Mouse (Mus musculus) lung, adult 2 months (tissue): ENCODE results near the gene Ankrd27. TPM values are rescaled to one million over a fixed set of nuclear protein-coding genes. Genes with fewer than 3 reads are reported as not detected.

ENCODE experiments used
- DNase-seq: peaks from one replicate; pipeline ENCODE4 v3.0.0; 2022
- H3K4me1 ChIP-seq: fragments of 200-500 bp; 2 replicates; pipeline ENCODE4 v1.6.1; 2011; ENCODE audit warnings: low read length; ENCODE audit not compliant: control insufficient read depth, insufficient read depth
- H3K4me3 ChIP-seq: fragments of 200-500 bp; replicated peaks from 2 replicates; pipeline ENCODE3; 2011; ENCODE audit warnings: low read depth, mild to moderate bottlenecking, control low read depth, low read length; ENCODE audit errors: extremely low read depth
- CTCF ChIP-seq: fragments of 200-500 bp; IDR thresholded peaks from 2 replicates; pipeline ENCODE4 v1.5.1; 2011; ENCODE audit warnings: mild to moderate bottlenecking, low read length, control low read depth; ENCODE audit not compliant: insufficient read depth
- POLR2A ChIP-seq: fragments of 200-500 bp; IDR thresholded peaks from 2 replicates; pipeline ENCODE4 v1.6.1; 2011; ENCODE audit warnings: low read depth, mild to moderate bottlenecking, control low read depth, low read length, borderline replicate concordance; ENCODE audit errors: extremely low read depth
- WGBS: fragments of 180-500 bp; shearing (Covaris S2); methylation state at CpG from one replicate; pipeline ENCODE4 v1.1.7; 2018; 5-methylcytosine and 5-hydroxymethylcytosine counted together
- polyA plus RNA-seq: library from polyadenylated mRNA; depleted of rRNA; stranded (reverse); fragments of >200 nt; gene quantifications from 2 replicates; pipeline ENCODE4 v1.2.3, GENCODE M21; 2012; rRNA removed

The Ankrd27 gene
- polyA plus RNA-seq, 1 experiment, result 28.7 TPM

GRCm38 (mm10) chr7:35683409-35684122 is 97.5 kb downstream of the Ankrd27 start:
- DNase-seq, result no peak
- TF ChIP-seq POLR2A, result no peak
- no peak for TF ChIP-seq CTCF
- Histone ChIP-seq H3K4me3 (no peak overlapping the region), H3K4me1 (no peaks in the 10 kb centered on the region; the same call in 1 of the 2 replicates)
- 85% methylated on average over 6 of the region's 6 CpGs for WGBS

- TF ChIP-seq CTCF (no peak), POLR2A (no peak)
- WGBS, result 51% methylated on average over 11 of the region's 11 CpGs
- DNase-seq, result peak; percentile 16
- no peak overlapping the region for H3K4me3 ChIP-seq
- no peaks in the 10 kb centered on the region; the same call in 1 of the 2 replicates for H3K4me1 ChIP-seq
These were observed 100.2 kb downstream of the Ankrd27 start for GRCm38 (mm10) chr7:35686216-35686615.

GRCm38 (mm10) chr7:35686756-35687155 is 100.7 kb downstream of the Ankrd27 start:
- peak; percentile 84 for TF ChIP-seq CTCF
- no peak for TF ChIP-seq POLR2A
- Histone ChIP-seq H3K4me3 (no peak overlapping the region), H3K4me1 (no peaks in the 10 kb centered on the region; the same call in 1 of the 2 replicates)
- peak; percentile 63 for DNase-seq
- whole genome bisulfite sequencing, result 30% methylated on average over 13 of the region's 13 CpGs

GRCm38 (mm10) chr7:35687229-35687628 is 101.2 kb downstream of the Ankrd27 start:
- 19% methylated on average over 10 of the region's 10 CpGs for WGBS
- no peak for TF ChIP-seq CTCF
- no peak for TF ChIP-seq POLR2A
- Histone ChIP-seq H3K4me1 (no peaks in the 10 kb centered on the region; the same call in 1 of the 2 replicates), H3K4me3 (no peak overlapping the region)
- DNase-seq, result peak; percentile 7

GRCm38 (mm10) chr7:35688276-35688675 is 102.2 kb downstream of the Ankrd27 start:
- TF ChIP-seq CTCF (no peak), POLR2A (no peak)
- no peak for DNase-seq
- no peaks in the 10 kb centered on the region; the same call in 1 of the 2 replicates for H3K4me1 ChIP-seq
- 75% methylated on average over 9 of the region's 9 CpGs for WGBS
- no peak overlapping the region for H3K4me3 ChIP-seq

Other genes starting within 250 kb of the Ankrd27 start
- gene Faap24, start 189.4 kb upstream of the Ankrd27 start, polyA plus RNA-seq, result 2.7 and 4.0 TPM in 2 replicates
- 9.0 and 15.6 TPM in 2 replicates for gene Cep89, start 189.2 kb upstream of the Ankrd27 start, polyA plus RNA-seq
- gene Slc7a9, start 137.4 kb upstream of the Ankrd27 start, polyA plus RNA-seq, result 0.06 TPM in 1 of 2 replicates, not detected in the other
- 0.04 and 0.06 TPM in 2 replicates for gene Tdrd12, start 48.5 kb upstream of the Ankrd27 start, polyA plus RNA-seq
- 20.6 and 22.3 TPM in 2 replicates for gene Nudt19, start 29.9 kb upstream of the Ankrd27 start, polyA plus RNA-seq
- gene Rgs9bp, start 662 bp upstream of the Ankrd27 start, polyA plus RNA-seq, result 0.06 and 0.11 TPM in 2 replicates
- gene Pdcd5, start 61.3 kb downstream of the Ankrd27 start, polyA plus RNA-seq, result 33.1 and 45.9 TPM in 2 replicates
- 7.2 and 10.9 TPM in 2 replicates for gene Dpy19l3, start 168.2 kb downstream of the Ankrd27 start, polyA plus RNA-seq
- 5.9 and 8.1 TPM in 2 replicates for gene Zfp507, start 216.8 kb downstream of the Ankrd27 start, polyA plus RNA-seq